Mouse (Mus musculus) testis, adult 2 months (tissue): ENCODE measurements around the gene Sap30l.

Source experiments
- CTCF ChIP-seq: fragments of 200-500 bp; IDR thresholded peaks from 2 replicates; pipeline ENCODE4 v1.5.1; 2012; ENCODE audit warnings: low read depth, mild to moderate bottlenecking, inconsistent platforms, low read length, moderate library complexity; ENCODE audit not compliant: control insufficient read depth, insufficient read depth, insufficient replicate concordance
- POLR2A ChIP-seq: fragments of 200-500 bp; IDR thresholded peaks from 2 replicates; pipeline ENCODE4 v1.6.1; 2012; ENCODE audit warnings: low read depth, mild to moderate bottlenecking, inconsistent platforms, low read length, moderate library complexity; ENCODE audit not compliant: control insufficient read depth

- TF ChIP-seq POLR2A (no peak), CTCF (no peak)
Observed at GRCm38 (mm10) chr11:57771676-57772075, 29.8 kb upstream of the Sap30l start.
